Mouse (Mus musculus): ENCODE data around the gene Zfp955a.
"Not testable (repeated sequence)": the region's sequence is repeated elsewhere in the genome, so short reads cannot be mapped to it uniquely, and the experiment has no call there.

Gene Zfp955a

GRCm38 (mm10) chr17:33254530-33255318 is at the start of gene Zfp955a:
Gene Zfp955a (minus strand): TSS chr17:33255145.
- not testable (repeated sequence) for DNase-seq (ENCODE audit: low spot score)

GRCm38 (mm10) chr17:33289876-33290149 is 34.9 kb upstream of the Zfp955a start:
- DNase-seq (ENCODE audit: low spot score), result not testable (repeated sequence)

DNA sequence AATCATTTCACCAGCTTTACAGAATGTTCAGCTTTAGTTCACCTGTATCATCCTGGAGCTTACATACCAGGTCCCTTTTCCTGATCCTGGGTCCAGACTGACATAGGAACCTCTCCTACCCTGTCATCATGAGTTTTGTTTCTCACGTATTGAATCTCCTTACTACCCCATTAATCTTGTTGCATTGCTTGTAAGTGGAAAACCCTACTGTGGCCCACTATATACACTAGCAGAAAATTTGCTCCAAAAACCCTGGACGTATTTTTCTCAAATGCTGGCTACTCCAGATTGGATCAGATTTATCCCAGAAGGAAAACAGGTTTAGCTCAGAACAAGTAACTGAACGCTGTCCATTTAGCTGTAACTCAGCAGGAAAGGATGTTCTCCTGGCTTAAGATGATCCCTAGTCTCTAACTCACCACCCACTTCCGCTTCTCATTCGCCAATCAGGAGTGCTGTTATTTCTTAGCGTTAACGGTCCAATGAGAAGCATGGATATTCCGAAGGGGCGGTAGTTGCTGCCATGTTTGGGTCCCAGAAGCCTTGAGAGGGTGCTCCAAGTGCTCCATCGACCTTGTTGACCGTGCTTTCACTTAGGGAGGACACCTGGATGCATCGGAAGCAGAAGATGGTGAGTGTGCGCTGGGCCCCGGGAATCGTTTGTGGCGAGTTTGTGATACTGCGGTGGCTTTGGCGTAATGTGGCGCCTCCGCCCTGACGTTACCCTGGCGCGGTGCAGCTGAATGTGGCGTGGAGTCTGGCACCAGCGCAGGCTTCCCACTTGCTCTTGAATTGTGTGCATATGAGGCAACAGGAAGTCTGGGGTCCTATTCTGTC is 34.3 kb upstream of the Zfp955a start, which contains the start of gene Zfp955b:
Zfp955b (plus strand) TSS at position 506 of the 837 bp plus-strand sequence.
- not testable (repeated sequence) for DNase-seq (ENCODE audit: low spot score)

- no peak for DNase-seq (ENCODE audit: low spot score)
Measured at GRCm38 (mm10) chr17:33268907-33269306, 14.0 kb upstream of the Zfp955a start.

DNA sequence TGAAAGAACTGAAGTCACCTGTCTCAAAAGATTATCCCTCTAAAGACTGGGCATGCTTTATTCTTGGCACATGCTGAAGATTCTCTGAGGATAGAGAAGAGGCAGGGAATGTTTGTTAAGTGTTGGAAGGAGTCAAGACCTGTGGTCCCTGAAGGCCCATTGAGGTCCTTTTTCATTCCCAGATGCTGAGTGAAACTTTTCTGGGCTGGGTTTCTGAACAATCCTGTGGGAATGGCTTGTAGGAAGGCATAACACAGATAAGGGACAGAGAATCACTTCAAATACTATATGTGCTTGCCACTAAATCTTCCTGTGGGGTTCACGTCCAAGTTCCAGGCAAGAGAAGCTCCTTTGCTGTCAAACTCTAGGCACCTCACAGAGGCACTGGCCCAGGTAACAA is 9.4 kb upstream of the Zfp955a start, which contains the start of gene Olfr63:
Olfr63 (plus strand) TSS at position 301 of the 400 bp plus-strand sequence.
- DNase-seq (ENCODE audit: low spot score), result no peak

- not testable (repeated sequence) for DNase-seq (ENCODE audit: low spot score)
Measured at GRCm38 (mm10) chr17:33255319-33255657, 343 bp upstream of the Zfp955a start.

DNA sequence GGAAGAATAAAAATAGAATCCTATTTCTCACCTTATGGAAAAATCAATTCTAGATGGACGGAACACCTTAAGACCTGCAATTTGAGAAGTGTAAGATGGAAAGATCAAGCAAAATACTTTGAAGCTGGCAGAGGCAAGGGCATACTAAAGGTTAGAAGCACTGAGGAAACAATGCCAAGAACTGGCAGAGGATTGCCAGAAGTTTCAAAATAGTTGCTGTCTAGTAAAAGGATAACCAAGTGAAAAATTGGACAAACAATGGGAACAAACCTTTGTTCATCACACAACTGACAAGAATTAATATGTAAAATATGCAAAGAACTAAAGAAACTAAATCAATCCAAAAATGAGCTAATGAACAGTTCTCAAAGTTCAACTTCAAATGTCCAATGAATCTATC is 18.3 kb downstream of the Zfp955a start:
- not testable (repeated sequence) for DNase-seq (ENCODE audit: low spot score)

DNA sequence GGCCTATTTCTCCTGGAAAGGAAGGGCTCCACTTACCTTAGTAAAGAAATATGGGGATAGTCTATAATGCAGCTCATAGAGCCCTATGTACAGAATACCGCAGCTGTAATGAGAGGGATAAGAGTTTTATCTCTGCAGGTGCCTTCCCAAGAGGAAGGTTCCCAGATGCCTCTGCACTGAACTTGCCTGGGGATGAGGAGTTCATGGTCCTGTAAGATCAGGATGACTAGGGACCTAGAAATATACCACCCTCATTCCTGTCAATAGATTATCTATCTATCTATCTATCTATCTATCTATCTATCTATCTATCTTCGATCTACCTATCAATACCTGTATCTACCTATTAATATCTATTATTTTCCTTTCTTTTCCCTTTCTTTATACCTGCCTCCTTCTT is 33.4 kb downstream of the Zfp955a start, which contains the start of gene Olfr1564:
Olfr1564 (minus strand) TSS at position 101 of the 400 bp plus-strand sequence.
- DNase-seq (ENCODE audit: low spot score), result no peak

GRCm38 (mm10) chr17:33191002-33191401 is 63.9 kb downstream of the Zfp955a start, which contains the start of gene Olfr239:
Gene Olfr239 (plus strand): TSS chr17:33191302.
- DNase-seq (ENCODE audit: low spot score), result not testable (repeated sequence)
